Mouse (Mus musculus) heart, postnatal 0 days (tissue): Measurements from ENCODE around the gene Zfp281.

Source experiments
- CTCF ChIP-seq: IDR thresholded peaks from 2 replicates; pipeline ENCODE4 v1.5.1; 2016; ENCODE audit warnings: antibody characterized with exemption, control low read depth, low read depth
- EP300 ChIP-seq: IDR thresholded peaks from 2 replicates; pipeline ENCODE4 v1.6.1; 2016; ENCODE audit warnings: antibody characterized with exemption, low read depth

GRCm38 (mm10) chr1:136635644-136636043, 10.9 kb downstream of the Zfp281 start:
- TF ChIP-seq CTCF: no peak
- no peak for TF ChIP-seq EP300
